Mouse (Mus musculus): ENCODE data around the gene Synpo2.
"Not testable (repeated sequence)": the region's sequence is repeated elsewhere in the genome, so short reads cannot be mapped to it uniquely, and the experiment has no call there.

The Synpo2 gene

GRCm38 (mm10) chr3:123130314-123131150 is 105.4 kb downstream of the Synpo2 start:
- no peak for DNase-seq (ENCODE audit: low read depth)

DNA sequence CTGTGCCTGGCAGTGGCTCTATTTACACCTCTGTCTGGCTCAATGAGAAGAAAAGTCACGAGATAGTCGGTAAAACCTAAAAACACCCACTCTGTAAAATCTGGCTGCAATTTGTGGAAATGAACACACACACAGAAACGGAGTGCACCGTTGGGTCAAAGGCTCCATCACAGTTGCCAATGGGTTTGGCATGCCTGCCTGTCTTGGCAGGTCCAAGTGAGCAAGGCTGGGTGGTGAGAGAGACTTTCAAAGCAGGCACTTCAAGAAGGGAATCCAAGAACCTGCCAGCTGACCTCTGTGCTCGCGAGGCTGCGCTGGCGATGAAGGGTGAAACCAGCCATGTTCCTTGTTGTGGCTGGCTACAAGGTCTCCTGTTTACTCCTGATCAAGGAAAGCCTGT is 107.2 kb downstream of the Synpo2 start:
- DNase-seq (ENCODE audit: low read depth): no peak

GRCm38 (mm10) chr3:123128091-123128490 is 107.9 kb downstream of the Synpo2 start:
- DNase-seq (ENCODE audit: low read depth): no peak

DNA sequence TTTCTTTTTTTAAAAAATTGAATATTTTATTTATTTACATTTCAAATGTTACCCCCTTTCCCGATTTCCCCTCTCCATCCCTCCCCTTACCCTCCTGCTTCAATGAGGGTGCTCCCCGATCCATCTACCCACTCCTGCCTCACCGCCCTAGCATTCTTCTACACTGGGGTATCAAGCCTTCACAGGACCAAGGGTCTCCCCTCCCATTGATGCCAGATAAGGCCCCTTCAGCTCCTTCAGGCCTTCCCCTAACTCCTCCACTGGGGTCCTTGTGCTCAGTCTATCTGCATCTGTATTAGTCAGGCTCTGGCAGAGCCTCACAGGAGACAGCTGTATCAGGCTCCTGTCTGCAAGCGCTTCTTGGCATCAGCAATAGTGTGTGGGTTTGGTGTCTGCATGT is 109.2 kb downstream of the Synpo2 start:
- DNase-seq (ENCODE audit: low read depth): not testable (repeated sequence)

DNA sequence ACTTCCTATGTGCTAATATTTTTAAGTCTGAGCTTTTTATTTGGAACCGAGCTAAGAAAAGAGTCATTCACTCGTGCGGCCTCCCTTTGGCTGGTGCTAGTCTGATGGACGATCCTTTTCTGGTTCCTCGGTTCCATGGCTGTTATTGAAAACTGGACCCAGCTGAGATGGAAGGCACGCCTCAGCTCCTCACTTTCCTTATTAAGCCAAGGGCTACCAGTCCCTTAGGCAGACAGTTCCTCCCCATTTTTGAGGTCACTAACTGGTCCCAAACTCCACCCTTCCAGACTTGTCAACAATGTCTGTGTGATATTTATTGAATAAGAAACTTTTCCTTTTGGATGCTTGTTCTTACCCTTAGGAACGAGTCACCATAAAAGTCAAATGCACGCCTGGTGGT is 112.1 kb downstream of the Synpo2 start:
- DNase-seq (ENCODE audit: low read depth): no peak

- no peak for DNase-seq (ENCODE audit: low read depth)
Observed at GRCm38 (mm10) chr3:123122151-123123030, 113.6 kb downstream of the Synpo2 start.

DNA sequence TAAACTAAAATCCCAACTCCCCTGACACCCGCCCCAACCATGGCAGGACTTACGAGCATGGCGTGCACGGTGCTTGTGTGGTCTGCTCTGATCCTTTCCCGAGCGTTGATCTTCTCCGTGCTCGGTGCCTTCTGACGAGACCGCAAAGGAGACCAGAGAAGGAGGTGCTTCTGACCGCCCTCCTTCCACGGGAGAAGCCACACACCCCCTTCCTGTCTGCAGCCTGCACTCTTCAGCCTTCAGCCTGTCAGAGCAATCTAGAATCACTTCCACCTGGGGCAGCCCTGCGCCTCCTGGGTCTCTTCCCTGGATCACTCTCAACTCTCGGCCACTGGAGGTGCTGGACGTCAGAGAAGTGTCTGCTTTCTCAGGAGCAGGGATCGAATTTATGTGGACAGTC is 119.0 kb downstream of the Synpo2 start:
- DNase-seq (ENCODE audit: low read depth): no peak

GRCm38 (mm10) chr3:123115770-123116527 is 120.0 kb downstream of the Synpo2 start:
- DNase-seq (ENCODE audit: low read depth): no peak

DNA sequence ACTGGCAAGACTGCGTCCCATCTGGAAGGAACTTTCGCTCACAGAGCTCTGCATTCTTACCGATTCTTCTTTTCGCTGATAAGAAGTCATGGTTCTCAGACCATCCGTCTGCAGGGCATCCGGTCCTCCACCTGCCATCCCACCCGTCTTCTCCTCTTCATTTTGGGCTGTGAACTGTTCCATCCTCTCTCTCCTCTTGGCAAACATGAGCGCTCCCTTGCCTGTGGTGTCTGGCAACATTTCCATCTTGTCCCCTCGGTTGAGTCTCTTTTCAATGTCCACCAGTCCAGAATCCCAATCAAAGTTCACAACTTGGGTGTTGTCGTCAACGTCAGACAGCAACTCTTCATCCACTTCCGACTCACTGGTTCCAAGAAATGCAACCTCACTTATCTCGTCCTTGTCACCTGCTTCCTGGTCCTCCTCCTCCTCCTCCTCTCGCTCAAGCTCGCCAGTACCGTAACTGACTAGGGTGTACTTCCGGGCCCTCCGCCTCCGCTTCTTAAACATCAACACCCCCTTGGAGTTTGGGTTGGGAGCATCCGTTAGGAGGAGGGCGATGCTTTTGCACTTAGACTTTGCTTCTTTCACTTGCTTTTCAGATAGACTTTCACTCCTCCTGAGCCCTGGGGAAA is 121.8 kb downstream of the Synpo2 start:
- DNase-seq (ENCODE audit: low read depth): no peak

GRCm38 (mm10) chr3:123112781-123113180 is 123.2 kb downstream of the Synpo2 start:
- no peak for DNase-seq (ENCODE audit: low read depth)

DNA sequence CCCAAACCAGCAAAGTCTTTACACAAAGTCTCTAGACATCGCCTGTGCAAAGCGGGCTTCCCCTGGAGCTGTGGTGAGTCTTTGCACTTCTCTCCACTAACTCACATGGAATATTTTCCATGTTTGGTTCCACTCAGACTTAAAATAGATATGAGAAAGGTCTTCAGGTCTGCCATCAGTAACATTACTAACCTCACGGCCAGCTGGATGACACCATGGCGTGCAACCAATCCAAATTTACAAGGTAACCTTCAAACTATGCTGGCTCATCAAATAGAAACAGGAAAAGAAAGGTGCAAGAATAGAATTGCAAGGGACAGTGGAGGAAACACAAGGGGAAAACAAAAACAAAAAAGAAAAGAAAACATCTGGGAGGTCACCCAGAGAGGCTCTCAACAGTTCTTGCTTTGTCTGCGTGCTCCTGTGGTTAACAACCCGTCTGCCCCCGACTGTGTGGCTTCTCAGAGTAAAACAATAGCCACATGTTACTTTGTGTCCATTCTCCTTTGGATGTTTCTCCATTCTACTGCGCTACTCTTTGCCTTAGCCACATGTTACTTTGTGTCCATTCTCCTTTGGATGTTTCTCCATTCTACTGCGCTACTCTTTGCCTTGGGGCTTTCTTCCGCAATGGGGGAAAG is 124.8 kb downstream of the Synpo2 start:
- no peak for DNase-seq (ENCODE audit: low read depth)

DNA sequence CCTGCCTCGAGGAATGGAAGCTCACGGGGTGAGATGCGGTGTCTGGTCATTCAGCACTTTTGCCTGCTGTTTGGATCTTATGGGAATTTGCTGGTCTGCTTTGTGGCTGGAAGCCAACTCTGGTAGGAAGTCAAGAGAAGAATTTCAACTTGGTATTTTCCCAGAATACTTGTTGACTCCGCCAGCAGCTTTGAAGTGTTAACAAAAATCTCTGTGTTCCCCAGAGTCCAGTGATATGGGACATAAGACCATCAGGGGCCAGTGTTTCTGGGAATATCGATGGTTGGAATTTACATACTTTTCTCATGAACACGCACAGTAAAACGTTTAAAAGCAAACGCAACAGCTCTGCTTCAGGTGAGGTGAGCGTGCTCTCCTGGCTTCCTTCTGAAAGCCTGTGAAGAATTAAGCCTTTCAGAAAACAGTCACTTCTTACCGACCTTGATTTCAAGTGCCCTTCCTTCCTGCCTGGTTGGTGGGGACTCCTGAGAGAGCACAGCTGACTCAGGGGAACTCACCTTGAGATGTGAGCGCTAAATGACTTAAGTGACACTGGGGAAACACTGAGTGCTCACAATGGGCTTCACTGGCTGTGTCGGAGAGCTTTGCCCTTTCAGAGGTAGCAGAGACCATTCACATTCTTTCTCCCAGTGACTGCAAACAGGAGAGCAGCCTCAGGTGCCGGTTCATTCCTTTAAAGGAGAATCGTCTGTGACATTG is 128.0 kb downstream of the Synpo2 start:
- no peak for DNase-seq (ENCODE audit: low read depth)

GRCm38 (mm10) chr3:123104325-123104724 is 131.6 kb downstream of the Synpo2 start:
- DNase-seq (ENCODE audit: low read depth): no peak

GRCm38 (mm10) chr3:123103151-123103860 is 132.6 kb downstream of the Synpo2 start:
- peak; percentile 77 for DNase-seq (ENCODE audit: low read depth)

GRCm38 (mm10) chr3:123101761-123102160 is 134.2 kb downstream of the Synpo2 start:
- no peak for DNase-seq (ENCODE audit: low read depth)

DNA sequence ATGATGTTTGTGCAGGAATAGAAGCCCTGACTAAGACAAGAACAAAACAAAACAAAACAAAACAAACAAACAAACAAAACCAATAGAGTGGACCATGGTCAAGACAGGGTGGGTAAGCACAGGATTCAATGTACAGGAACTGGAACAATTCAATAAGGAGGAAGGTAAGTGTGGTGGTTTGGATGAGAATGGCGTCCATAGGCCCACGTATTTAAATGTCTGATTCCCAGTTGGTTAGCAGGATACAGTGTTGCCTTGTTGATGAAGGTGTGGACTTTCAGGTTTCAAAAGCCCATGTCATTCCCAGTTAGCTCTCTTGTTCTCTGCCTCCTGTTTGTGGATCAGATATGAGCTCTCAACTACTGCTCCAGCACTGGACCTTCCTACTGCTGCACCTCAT is 140.8 kb downstream of the Synpo2 start:
- DNase-seq (ENCODE audit: low read depth): no peak

DNA sequence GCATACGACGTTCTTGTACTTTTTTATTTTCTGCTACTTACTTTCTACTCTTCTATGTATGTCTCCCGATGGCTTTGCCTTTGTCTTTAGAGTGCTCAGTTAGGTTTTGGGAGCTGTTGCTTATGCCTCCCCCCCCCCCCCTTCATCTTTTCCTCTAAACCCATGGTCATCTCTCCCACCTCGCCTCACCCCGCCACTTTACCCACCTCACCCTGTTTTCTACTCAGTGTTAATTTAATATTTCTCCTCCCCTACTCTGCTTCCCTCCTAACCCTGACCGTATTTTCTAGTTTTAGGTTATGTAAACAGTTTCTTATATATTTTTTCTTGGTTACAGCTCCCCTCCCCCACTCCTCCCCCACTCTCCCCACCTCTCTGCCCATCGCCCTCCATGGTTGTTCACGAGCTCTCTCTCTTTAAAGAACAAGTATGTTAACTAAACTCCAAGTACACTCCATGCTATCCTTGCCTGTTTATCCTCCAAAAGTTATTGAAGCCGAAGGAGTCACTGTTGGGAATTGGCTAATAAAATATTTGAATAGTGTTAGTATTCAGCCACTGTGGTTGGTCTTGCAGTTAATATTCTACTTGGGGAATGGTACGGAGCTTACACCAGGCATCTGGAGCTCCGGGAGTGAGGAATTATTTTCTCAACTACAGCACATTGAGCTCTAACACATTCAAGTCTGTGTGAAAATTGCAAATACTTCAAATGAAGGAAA is 142.1 kb downstream of the Synpo2 start:
- DNase-seq (ENCODE audit: low read depth): no peak

DNA sequence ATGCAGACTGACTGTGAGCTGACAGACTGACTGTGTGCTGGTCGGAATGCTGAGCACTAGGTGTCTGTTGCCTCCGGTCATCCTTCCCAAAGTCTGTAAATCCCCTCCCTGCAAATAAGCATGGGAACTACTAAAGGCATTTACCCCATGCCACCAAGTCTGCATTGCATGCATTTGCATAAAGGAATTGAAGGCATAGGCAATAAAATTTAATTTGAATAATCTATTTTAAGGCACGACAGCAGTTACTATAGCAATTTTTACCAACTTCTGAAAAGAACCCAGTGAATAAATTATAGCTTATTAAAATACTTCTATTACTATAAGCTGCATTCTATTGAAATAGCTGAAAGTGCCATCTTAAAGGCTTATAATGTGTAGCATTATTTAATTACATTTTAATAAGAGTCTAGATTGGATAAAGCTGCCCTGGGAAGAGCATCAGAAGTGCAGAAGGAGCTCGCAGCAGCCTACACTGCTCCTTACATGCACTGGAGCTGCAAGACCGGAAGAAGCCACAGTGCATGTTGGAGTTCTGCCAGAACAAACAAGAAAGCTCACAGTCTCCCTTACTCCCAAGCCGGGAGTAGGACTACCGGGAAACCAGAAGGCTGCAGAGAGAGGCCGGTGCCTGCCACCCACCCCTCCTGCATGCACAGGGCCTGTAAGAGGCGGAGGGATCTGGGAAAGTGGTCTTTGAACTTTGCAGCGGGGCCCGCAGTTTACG is 142.9 kb downstream of the Synpo2 start:
- DNase-seq (ENCODE audit: low read depth): no peak

GRCm38 (mm10) chr3:123092442-123092841 is 143.5 kb downstream of the Synpo2 start:
- no peak for DNase-seq (ENCODE audit: low read depth)
